Mouse (Mus musculus): ENCODE measurements around the gene Pdp2.

The Pdp2 gene

DNA sequence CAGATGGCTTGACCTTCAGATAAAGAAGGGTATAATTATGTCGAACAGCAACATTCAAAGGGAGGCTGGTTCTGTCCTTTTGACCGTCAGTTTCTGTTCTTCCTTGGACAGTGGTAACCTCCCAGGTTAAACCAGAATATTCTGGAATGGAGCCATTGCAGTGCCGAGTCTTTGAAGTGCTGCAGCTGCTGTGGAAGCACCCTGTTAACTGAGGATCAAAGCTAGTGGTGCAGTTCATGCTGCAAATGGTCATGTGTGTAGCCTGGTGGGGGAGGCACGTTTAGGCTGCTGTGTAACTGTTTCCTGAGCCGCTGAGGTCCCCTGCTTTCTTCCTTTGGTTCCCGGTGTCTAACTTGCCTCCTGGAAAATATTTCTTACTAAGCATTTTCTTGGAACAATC, 7.2 kb downstream of the Pdp2 start:
- no peak for DNase-seq

DNA sequence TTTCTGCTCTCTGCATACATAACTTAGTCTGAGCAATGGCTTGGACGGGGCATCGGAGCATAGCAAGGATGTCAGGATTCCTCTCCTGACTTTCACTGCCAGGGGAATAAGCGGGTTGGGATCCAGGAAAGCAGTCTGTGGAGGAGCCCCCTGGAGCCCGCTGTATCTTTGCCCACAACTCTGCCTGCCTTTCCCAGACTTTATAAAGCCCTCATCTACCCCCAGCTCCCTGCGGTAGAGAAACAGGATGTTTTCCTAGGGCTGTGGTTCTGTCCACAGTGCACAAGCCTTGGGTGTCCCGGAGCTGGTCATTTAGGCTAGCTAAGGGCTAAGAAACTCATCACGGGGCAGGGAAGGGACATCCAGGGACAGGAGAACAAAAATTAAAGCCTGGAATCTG, 10.1 kb downstream of the Pdp2 start:
- no peak for DNase-seq

DNA sequence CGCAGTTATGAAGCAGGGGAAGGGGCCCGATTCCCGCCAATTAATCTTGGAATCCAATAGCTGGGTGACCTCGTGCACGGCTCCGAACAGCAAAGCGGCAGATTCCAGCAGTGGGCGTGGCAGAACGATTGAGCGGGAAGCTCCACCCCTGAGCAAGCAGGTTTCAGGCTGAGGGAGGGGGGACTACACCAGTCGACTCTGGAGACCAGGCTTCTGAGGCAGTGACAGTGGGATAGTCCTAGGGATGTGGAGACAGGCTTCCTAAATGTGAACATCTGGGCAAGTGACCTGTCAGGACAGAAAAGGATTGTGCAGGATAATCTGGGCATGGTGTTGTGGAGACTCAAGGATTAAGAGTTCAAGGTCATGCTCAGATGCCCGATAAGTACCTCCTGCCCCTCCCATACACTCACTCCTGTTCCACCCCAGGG, 10.7 kb downstream of the Pdp2 start:
- no peak for DNase-seq

DNA sequence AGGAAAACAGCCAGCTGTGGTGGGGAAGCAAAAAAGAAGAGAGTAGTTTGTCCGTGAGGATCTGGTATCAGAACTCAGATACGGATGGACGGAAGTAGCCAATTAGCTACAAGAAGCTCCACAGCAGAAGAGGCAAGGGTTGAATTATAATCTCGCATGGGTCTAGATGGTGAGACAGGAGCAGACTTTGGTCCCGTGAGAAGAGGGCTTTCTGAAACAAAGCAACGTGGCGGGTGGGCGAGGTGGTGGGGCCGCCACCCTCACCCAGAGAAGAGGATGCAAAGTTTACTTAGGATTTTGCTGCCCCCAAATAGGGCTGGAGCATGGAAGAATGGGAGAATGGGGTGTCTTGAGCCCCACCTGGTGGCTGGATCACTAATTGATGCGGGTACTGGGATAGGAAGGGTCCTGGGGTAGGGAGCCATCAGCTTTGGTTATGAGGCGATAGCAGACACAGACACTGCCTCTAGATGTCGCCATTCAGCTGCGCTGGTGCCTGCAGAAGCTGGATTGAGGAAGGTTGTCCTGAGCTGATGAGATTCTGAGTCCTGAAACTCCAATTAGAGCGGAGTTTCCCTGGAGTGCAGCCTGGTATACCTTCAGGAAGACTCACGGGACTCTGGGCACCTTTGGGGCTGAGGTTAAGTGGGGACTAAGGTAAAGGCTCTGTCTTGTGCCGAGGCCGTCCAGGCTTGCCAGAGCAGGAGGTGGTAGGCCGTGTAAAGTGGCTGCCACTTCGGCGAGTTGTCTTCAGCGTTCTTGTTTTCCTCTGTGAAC, 11.4 kb downstream of the Pdp2 start:
- DNase-seq = peak; percentile 83

DNA sequence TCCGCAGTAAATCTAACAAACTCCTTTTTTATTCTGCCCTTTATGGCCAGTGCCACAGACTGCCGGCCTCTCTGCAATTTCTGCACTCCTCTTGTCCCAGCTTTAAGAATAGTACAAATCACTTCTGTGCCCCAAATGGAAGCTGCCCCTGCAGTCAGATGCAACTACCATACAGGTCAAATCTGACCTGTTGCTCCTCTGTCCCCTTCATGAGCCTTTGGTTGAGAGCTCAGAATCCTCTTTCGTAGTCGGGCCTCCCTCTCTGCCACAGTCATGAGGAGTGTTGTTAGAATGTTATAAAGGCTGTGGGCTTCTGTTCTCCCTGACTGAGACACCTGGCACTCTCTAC, 12.0 kb downstream of the Pdp2 start:
- no peak for DNase-seq

DNA sequence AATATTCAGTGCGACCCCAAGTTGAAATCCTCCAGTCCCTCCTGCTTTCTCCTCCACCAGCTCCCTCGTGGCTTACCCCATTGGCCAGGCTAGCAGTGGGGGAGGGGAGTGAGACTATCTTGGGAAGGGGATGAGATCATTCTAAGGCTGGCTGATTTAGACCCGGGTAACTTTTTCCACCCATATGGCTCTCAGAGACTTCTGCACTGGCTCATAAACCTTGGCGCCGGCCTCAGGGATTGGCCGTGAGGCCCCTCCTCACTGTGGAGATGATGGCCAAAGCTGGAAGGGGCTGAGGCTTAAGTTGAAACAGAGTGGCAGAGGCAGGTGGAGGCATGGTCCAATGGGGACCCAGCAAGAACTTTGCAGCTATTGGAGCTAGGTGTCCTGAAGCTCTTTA, 15.1 kb downstream of the Pdp2 start:
- no peak for DNase-seq

DNA sequence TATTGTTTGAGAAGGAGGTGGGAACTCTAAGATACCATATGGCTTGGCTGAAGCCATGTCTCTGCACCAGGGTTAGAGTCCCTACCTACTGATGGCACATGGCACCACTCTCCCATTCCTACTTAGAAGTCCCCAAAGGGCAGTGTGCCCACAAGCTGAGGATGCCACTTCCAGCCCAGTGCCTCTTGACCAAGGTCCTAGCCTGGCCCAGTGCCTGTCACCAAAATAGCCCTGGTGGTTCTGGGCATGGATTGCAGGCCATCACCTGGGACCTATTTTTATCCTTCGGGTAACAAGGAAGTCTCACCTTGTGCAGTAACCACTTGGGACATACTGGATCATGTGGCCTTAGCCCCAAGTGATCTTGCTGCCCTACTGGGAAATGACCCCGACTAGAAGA, 16.7 kb downstream of the Pdp2 start:
- peak; percentile 47 for DNase-seq

DNA sequence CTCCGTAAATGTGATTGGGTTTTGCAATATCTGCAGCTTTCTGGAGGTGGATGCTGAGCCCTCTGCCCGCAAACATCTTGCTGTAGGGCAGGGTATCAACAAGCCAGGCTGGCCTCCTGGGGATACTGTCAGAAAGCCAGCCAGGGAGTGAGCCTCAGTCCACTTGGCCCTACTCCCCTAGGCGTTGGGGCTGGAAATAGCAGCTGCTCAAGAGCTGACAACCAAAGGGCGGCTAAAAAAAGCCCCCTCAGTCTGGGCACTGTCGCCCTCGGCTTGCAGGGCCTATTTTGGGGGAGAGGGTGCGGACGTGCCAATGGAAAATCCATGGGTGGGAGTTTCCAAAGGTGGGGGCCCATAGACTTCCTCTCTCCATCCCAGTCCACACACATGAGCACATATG, 18.0 kb downstream of the Pdp2 start:
- DNase-seq = no peak

DNA sequence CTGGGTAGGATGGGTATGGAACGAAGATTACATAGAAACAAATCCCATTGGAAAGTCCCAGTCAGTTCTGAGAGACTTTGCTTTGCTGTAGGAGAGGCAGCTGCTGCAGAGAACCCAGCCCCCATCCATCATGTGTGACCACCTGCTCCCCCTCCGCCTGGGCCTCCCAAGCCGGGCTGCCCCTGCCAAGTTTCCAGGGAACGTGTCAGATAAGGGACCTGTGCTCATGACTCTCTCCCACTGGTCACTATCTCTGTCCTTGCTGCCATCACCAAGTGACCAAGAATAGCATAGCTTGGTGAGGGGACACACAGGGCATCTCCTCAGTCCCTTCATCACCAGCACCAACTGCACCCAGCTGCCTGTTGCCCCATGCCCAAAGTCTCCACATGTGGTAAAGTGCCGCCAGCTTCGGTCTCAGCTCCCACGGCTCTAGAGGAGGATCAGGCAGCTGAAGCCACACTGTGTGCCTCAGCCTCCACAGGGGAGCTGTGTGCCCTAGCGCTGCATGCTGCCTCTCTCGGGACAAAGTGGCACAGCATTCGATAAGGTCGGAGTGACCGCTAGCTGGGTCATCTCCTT, 19.0 kb downstream of the Pdp2 start:
- DNase-seq = no peak

DNA sequence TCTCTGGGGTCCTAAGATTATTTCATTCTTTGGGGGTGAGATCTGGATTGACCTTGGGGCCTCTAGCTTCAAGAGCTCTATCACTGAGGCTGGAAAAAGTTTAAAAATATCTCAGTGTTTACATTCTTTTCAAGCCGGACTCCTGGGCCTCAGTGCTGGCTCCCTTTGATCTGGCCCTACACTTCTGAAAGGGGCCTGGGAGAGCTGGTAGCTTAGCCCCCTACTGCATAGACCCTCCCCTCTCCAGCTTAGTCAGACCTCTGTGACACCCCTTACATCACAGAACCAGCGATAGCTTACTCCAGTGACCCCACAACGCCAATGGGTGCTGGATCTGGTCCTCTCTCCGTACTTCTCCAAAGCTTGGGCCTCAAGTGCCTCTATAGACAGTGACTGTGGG, 20.4 kb downstream of the Pdp2 start:
- no peak for DNase-seq

DNA sequence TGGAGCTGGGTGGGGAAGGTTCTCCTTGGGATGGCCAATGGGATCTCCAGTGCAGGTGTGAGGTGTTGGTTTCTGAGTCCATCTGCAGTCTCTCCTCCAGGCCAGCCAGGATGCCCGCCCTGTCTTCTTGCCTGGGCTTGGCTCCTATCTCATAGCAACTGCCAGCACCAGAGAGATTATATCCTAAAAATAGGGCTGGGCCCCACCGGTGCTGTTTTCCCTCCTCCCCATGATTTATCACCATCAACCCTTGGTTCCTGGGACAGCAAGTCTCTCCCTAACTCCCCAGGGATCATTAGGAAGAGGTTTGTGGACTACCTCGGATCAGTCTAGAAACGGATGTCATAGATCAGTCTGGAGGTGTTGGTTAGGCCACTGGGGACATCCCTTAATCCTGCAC, 21.9 kb downstream of the Pdp2 start:
- no peak for DNase-seq

DNA sequence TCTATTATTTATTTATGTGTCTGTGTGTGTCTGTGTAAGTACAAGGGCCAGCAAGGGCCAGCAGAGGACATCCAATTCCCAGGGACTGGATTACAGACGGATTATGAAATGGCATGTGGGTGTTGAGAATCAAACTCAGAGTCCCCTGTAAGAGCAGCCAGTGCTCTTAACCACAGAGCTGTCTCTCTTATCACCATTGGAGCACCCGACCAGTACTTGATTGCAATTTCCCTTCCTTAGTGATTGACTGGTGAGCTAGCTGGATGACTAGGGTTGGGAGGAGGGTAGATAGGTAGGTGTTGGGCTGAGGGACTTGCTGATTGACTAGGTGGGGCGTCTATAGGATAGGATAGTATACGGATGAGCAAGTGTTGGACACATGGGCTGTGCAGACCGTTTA, 29.5 kb downstream of the Pdp2 start:
- no peak for DNase-seq

DNA sequence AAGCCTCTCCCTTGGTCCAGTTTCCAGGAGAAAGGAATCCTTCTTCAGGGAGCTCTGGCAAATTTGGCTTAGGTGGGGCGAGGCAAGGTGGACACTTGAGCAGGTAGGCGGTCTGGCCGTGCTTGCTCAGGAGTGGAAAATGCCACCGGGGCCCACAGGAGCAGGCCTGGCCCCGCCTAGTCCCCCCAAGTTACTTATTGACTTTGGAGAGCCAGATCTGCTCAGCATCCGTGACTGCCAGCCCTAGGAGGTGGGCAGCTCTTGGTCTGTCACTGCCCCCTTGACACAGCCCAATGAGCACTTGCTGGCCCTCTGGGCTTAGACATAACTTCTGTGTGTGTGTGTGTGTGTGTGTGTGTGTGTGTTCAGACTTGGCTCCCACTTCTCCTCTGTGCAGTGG, 32.9 kb downstream of the Pdp2 start, which contains the start of gene Cdh16:
Cdh16 (minus strand) TSS at position 236 of the 400 bp plus-strand sequence.
- DNase-seq = no peak

DNA sequence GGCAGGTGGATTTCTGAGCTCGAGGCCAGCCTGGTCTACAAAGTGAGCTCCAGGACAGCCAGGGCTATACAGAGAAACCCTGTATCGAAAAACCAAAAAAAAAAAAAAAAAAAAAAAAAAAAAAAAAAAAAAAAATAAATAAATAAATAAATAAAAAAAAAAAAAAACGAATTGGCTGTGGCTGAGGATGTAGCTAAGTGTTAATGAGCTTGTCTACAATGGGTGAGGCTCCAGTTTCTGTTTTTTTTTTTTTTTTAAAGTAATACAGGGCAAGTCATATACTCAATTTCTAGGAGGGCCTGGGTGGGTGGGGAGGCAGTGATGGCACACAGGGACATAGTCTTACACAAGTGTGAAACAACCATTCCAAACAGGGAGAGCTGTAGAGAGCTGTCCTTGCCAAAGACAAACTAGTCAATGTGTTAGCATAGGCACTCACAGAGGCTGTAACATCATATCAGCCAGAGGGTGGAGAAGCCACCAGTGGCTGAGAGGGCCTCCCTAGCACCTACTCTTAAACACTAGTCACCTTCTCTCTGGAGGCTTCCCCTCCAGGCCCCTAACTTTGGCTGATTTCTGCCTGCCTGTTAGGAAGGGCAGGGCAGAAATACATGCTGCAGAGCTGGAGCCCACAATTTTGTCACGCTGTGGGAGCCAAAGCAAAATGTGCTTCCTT, 36.0 kb downstream of the Pdp2 start:
- DNase-seq = no peak

DNA sequence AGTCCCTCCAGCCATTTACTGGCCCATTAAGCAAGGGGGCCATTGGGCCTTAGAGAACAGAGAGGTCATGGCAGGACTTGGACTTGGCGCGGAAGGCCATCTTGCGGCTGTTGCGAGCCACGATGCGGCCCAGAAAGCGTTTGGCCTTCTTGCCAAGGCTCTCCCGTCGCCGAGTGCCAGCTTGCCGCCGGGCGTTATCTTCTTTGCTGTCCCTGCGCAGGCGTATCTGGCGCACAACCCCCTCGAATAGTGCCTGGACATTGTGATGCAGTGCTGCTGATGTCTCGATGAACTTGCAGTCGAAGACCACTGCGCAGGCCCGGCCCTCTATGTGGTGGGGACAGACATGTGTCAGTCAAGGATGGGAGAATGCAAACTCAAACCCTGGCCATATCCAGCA, 37.2 kb downstream of the Pdp2 start:
- DNase-seq = no peak

DNA sequence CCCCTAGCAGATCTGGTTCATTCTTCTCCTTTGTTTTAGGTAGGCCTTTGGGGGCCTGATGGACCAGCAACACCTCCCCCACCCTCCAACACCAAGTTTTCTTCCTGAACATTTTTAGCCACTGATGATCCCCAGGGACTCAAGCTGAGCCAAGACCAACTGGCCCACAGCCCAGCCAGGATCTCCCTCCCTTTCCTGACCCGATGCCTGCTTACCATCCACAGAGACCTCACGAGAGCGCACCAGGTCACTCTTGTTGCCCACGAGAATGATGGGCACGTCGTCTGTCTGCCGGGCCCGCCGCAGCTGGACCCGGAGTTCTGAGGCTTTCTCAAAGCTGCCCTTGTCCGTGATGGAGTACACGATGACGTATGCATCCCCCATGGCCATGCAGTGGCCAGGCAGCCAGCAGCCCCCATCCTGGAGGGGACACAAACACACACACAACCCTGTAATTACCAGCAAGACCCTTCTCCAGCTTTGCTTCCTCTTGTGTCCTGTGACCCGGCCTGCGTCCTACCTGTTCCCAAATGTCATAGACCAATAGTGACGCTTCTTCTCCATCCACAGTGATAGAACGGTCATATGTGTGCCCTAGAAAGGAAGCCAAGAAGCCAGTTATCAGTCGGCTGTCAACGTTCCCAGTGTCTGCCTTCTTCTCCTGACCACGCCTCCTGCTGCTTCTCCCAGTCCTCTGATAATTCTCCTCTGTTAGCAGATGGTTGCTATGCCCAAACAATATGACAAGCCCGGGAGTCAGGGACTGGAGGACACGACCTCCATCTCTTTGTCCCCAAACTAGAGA, 38.3 kb downstream of the Pdp2 start:
- no peak for DNase-seq

DNA sequence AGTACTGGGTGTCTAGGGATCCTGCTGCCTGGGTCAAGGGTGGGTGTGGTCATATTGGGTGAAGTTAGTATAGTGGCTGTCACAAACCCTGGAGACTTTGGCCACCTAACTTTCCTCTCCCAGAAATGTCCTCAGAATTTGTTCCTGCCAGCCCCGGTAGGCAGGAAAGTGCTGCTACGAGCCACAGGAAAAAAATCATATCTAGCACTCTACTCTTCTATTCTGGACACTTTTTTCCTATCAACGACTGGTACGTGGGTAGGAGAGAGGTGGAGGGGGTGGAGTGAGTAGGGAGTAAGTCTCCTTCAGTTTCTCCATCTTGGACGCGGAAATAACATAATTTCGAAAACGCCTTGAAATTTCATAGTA, 38.8 kb downstream of the Pdp2 start:
- DNase-seq = no peak

DNA sequence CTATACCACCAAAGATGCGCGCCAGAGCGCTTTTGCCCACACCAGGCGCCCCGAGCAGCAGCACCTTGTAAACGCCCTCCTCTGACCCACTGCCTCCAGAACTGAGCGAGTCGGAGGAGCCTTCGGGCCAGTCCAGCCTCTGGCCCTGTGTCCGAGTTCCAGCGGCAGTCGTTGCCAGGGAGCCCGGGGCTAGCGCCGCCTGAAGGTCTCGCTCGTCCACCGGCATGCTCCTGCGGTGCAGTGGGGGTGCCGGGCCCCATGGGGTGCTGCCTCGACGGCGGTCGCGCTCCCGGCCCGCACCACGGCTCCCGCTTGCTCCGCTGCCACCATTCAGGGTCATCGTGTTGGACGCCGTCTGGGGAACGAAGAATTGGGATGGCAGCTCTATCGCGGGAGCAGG, 39.3 kb downstream of the Pdp2 start:
- DNase-seq = no peak

DNA sequence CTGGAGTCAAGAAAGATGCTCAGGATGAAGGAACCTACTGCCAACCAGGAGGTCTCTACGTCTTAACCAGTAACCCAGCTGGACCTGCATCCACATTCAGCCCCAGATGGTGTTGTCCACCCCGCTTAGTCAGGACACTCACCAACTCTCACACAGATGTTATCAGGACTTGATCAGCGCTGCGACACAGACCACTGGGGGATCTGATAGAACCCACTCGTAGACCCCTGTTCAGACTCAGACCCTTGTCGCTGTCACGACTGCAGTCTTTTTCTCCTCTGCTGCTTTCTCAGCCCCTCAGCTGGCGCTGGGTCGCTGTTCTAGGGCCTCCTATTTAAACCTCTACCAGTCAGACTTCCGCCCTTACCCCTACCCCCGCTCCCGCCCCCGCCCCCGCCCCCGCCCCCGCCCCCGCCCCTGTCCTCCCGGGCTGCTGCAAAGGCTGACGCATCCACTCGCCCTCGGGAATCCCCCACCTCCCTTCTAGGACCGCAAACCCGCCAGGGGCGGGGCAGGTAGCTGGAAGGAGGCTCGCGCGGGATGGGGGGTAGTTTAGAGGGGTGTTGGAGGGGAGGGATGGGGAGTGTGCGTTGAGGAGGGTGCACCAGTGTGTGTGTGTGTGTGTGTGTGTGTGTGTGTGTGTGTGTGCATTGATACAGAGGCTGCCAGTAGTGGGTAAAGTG, 39.9 kb downstream of the Pdp2 start, which contains the start of gene Rrad:
Rrad (minus strand) TSS at position 347 of the 683 bp plus-strand sequence.
- DNase-seq = no peak

DNA sequence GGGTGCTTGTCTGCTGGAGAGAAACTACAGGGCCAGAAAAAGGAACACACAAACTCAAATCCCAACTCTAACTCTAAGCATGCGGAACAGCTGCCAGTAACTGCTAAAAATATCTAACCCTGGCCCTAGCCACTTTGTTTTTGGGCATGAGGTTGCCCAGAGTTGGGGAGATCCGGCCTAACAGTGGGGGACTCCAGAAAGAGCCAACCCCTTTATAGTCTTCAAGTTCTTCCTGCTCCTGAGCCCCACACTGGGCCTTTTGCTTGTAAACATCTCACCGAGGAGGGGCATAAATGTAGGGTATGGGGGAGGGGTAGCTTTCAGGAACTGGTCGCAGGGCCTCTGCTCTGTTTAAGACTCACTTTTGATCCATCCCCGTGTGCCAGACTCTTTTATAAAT, 40.7 kb downstream of the Pdp2 start:
- no peak for DNase-seq

DNA sequence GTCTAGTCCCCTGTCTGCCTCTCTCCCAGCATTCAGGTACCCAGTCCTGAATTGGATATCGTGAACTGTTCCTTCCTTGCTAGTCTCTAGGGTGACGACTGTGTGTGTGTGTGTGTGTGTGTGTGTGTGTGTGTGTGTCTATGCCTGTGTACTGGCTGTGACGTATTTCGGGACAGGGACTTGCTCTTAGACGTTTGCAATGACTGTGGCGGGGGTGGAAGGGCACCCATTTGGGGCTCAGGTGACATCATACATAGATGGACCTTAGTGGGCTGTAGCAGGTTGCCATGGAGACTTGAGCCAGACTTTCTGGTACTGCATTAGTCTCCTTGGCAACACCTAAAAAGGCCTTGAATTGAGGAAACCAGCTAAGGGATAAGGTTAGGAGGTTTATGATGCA, 41.2 kb downstream of the Pdp2 start:
- DNase-seq = no peak

DNA sequence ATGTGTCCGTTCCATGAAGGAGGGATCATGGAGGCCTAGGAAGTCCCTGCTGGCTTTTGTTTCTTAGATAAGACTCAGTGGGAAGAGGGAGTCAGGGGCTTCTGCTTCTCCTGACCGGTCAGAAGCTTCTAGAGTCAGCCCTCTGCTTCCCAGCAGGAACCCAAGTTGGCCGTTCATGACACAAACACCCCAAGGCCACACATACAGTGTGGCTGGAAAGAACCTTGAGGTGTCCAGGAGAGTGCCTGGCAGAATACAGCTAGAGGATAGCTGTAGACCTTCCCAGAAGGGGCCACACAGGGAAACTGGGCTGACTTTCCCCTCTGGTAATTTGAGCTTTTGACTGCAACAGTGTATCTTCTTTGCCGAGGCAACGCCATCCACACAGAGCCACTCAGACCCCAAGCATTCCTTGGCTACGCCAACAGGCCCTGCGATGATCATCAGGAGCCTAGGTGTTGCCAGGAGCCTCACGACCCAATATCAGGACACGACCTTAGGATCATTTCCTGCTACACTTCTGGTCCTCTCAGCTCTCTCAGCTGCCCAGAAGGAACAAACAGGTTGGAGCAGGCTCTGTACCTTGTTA, 42.0 kb downstream of the Pdp2 start:
- no peak for DNase-seq

Measured in cerebellum, adult 9-10 months (tissue).